Mouse (Mus musculus) layer of hippocampus, adult 2 months (tissue): ENCODE results near the gene Gm13275. TPM values are rescaled to one million over a fixed set of nuclear protein-coding genes. Genes with fewer than 3 reads are reported as not detected.
"Not testable (repeated sequence)": the region's sequence is repeated elsewhere in the genome, so short reads cannot be mapped to it uniquely, and the experiment has no call there.

Source experiments
- DNase-seq, 2 experiments: peaks; one replicate each; pipeline ENCODE4 v3.0.0; 2022; ENCODE audit warnings: low spot score in 2 of 2
- H3K27ac ChIP-seq: fragments of 200-600 bp; 2 replicates; pipeline ENCODE4 v1.8.1; 2022
- H3K4me3 ChIP-seq: fragments of 200-600 bp; 2 replicates; pipeline ENCODE4 v1.8.1; 2022; ENCODE audit warnings: mild to moderate bottlenecking
- CTCF ChIP-seq: fragments of 200-600 bp; conservative IDR thresholded peaks from 2 replicates; pipeline ENCODE4 v1.8.1; 2022; ENCODE audit warnings: antibody characterized with exemption, mild to moderate bottlenecking, moderate library complexity
- long read RNA-seq, 2 experiments: library from polyadenylated mRNA; stranded (forward); transcript quantifications; one replicate each; pipeline ENCODE4 v2.0.0; 2021; ENCODE audit warnings: borderline mapping rate in 2 of 2
- total RNA-seq, 2 experiments: library from RNA; stranded (reverse); gene quantifications; 2 replicates each; pipeline ENCODE4 v1.2.3; 2021

Gm13275 gene
- total RNA-seq = not detected
- long read RNA-seq, experiment 1 = 0 reads
- long read RNA-seq, experiment 2 = 0 reads

DNA sequence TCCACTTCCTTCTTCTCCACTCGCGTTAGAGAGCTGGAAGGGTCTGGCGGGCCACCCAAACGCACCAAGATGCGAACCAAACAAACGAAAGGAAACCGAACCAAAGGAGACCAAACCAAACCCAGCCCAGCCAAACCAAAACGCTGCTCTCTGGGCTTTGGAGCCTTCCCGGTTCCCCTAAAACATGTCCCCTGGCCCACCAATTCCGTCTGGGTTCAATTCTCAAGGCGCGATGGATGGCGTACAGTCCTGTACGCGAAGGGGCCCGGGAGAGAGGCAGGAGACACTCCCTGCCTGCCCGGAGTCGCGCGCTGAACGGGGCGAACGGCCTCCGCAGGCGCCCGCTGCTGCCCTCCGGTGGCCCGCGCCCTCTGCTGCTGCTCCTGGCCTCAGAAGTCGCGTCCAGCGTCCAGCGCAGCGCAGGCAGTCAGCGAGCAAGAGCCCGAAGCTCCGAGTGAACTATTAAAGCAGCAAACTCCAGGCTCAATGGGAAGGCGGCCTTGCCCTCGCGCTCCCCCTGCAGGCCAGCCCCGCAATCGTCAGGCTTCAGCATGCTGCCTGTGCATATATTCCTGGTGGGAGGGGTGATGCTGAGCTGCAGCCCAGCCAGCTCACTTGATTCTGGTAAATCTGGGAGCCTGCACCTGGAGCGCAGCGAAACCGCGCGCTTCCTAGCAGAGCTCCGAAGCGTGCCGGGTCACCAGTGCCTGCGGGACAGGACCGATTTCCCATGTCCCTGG is at the start of gene Gm13275:
Gene Gm13275, plus strand, starts transcription at position 552 of the 740 bp plus-strand sequence.
- peak; percentile 41 to 60 for DNase-seq
- H3K27ac ChIP-seq = not testable (repeated sequence)
- peak; percentile 57 for TF ChIP-seq CTCF
- peak within 1 kb of the TSS; percentile 14 for H3K4me3 ChIP-seq

DNA sequence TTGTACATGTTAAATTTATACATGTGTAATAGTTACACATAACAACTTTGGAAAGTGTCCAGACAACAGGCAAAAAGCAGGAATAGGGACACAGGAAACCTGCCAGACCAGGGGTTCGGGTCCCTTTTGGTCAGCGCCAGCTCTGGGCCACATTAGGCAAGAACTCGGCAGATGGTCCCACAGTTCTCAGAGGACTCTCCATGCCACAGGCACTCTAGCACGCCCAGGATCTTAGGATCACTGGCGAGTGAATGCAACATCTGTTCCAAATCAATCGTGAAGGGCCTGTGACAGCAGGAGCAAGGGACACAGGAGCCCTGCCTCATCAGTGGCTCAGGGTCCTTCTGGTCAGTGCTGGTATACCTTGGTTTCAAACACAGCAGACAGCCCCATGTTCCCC is 44.4 kb upstream of the Gm13275 start:
- Histone ChIP-seq H3K27ac (no peak overlapping the region), H3K4me3 (no peak overlapping the region)
- no peak for DNase-seq

DNA sequence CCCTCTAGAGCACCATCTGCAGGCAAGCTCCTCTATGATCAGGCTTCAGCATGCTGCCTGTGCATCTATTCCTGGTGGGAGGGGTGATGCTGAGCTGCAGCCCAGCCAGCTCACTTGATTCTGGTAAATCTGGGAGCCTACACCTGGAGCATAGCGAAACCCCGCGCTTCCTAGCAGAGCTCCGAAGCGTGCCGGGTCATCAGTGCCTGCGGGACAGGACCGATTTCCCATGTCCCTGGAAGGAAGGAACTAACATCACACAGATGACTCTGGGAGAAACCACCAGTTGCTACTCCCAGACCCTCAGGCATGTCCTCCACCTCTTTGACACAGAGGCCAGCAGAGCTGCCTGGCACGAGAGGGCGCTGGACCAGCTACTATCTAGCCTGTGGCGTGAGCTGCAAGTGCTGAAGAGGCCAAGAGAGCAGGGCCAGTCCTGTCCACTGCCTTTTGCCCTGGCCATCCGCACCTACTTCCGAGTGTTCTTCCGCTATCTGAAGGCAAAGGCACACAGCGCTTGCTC is 39.4 kb upstream of the Gm13275 start, which contains the start of gene Gm13271:
Gene Gm13271, plus strand, starts transcription at position 51 of the 523 bp plus-strand sequence.
- H3K27ac ChIP-seq, H3K4me3 ChIP-seq: not testable (repeated sequence)
- peak; percentile 60 to 67 for DNase-seq
- TF ChIP-seq CTCF = peak; percentile 53

More for the DNA sequence above, 44.4 kb upstream of the Gm13275 start:
- TF ChIP-seq CTCF = no peak

DNA sequence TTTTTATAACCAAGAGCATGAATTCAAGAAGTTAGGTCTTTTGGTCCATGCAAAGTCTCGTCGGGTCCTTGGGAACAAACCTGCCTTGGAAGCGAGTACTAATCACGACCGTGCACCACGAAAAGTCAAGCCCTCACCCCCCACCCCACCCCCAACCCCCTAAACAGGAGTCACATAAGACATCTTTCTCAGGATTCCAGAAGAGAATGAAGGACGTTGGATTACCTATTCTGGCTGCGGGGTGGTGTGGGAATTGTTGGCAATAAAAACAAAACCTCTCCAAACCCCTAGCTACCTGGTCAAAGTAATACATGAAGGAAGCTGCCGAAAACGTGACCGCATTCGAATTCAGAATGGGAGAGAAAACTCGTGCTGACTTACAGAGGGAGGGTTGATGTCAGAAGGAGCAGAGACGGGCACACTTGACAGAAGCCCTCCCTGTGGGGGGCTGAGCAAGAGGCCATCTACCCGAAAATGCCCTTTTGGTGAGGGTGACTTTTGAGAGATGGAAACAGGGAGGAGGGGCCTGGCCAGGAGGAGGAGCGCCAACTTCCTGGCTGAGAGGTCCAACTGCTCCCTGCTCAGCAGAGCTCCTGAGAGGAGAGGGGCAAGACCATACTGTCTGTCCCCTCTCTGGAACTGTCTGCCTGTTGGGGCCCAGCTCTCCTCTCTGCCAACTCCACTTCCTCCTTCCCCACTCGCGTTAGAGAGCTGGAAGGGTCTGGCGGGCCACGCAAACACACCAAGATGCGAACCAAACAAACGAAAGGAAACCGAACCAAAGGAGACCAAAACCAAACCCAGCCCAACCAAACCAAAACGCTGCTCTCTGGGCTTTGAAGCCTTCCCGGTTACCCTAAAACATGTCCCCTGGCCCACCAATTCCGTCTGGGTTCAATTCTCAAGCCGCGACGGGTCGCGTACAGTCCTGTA is 37.4 kb upstream of the Gm13275 start:
- DNase-seq = not testable (repeated sequence)
- peak overlapping the region; percentile 61; the same call in 1 of the 2 replicates for H3K27ac ChIP-seq
- peak overlapping the region; percentile 55 for H3K4me3 ChIP-seq

DNA sequence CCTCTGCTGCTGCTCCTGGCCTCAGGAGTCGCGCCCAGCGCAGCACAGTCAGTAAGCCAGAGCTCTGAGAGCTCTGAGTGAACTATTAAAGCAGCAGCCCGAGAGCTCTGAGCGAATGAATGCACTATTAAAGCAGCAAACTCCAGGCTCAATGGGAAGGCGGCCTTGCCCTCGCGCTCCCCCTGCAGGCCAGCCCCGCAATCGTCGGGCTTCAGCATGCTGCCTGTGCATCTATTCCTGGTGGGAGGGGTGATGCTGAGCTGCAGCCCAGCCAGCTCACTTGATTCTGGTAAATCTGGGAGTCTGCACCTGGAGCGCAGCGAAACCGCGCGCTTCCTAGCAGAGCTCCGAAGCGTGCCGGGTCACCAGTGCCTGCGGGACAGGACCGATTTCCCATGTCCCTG is 36.7 kb upstream of the Gm13275 start:
- DNase-seq = peak; percentile 84 to 90
- peak; percentile 72 for TF ChIP-seq CTCF
- H3K4me3 ChIP-seq = peak overlapping the region; percentile 55
- H3K27ac ChIP-seq = not testable (repeated sequence)

DNA sequence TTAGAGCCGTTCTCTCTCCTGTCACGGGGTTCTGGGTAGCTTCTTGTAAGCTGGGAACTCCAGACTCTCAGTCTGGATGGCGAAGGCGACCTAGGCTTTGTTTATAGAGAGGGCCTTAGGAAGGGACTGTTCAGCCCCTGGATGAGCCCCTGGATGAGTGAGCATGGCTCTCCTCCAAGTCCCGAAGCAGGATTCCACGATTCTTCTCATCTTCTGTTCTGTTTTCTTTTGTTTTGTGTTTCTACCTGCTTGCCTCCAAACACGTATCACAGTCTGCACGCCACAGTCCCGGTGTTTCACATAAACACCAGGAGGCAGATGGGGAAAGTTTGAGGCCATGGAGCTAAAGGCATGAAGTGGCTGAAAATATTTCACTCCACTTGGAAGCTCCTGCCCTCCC is 35.5 kb upstream of the Gm13275 start:
- not testable (repeated sequence) for H3K27ac ChIP-seq, H3K4me3 ChIP-seq
- DNase-seq = peak in 1 of 2 experiments; percentile 27

DNA sequence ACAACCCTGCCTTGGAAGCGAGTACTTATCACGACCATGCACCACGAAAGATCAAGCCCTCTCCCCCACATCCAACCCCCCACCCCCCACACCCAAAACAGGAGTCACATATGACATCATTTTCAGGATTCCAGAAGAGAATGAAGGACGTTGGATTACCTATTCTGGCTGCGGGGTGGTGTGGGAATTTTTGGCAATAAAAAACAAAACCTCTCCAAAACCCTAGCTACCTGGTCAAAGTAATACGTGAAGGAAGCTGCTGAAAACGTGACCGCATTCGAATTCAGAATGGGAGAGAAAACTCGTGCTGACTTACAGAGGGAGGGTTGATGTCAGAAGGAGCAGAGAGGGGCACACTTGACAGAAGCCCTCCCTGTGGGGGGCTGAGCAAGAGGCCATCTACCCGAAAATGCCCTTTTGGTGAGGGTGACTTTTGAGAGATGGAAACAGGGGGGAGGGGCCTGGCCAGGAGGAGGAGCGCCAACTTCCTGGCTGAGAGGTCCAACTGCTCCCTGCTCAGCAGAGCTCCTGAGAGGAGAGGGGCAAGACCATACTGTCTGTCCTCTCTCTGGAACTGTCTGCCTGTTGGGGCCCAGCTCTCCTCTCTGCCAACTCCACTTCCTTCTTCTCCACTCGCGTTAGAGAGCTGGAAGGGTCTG is 34.5 kb upstream of the Gm13275 start, which contains the start of gene Gm13283:
Gene Gm13283, plus strand, starts transcription at position 510 of the 659 bp plus-strand sequence.
- not testable (repeated sequence) for H3K27ac ChIP-seq
- peak within 1 kb of the TSS; percentile 30; the same call in 1 of the 2 replicates for H3K4me3 ChIP-seq
- peak in 1 of 2 experiments; percentile 13 for DNase-seq

DNA sequence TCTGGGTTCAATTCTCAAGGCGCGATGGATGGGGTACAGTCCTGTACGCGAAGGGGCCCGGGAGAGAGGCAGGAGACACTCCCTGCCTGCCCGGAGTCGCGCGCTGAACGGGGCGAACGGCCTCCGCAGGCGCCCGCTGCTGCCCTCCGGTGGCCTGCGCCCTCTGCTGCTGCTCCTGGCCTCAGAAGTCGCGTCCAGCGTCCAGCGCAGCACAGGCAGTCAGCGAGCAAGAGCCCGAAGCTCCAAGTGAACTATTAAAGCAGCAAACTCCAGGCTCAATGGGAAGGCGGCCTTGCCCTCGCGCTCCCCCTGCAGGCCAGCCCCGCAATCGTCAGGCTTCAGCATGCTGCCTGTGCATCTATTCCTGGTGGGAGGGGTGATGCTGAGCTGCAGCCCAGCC is 33.9 kb upstream of the Gm13275 start:
- H3K4me3 ChIP-seq = peak overlapping the region; percentile 30; the same call in 1 of the 2 replicates
- peak; percentile 35 to 49 for DNase-seq
- H3K27ac ChIP-seq = not testable (repeated sequence)

DNA sequence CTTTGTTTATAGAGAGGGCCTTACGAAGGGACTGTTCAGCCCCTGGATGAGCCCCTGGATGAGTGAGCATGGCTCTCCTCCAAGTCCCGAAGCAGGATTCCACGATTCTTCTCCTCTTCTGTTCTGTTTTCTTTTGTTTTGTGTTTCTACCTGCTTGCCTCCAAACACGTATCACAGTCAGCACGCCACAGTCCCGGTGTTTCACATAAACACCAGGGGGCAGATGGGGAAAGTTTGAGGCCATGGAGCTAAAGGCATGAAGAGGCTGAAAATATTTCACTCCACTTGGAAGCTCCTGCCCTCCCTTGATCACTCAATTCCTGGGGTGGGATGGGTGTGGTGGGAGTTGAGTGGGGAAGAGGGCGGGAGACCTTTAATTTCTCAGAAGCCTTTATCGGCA is 32.5 kb upstream of the Gm13275 start:
- H3K27ac ChIP-seq, H3K4me3 ChIP-seq: not testable (repeated sequence)
- peak; percentile 60 to 73 for DNase-seq
- TF ChIP-seq CTCF = peak; percentile 43

More for the DNA sequence above, 33.9 kb upstream of the Gm13275 start:
- peak; percentile 70 for TF ChIP-seq CTCF

DNA sequence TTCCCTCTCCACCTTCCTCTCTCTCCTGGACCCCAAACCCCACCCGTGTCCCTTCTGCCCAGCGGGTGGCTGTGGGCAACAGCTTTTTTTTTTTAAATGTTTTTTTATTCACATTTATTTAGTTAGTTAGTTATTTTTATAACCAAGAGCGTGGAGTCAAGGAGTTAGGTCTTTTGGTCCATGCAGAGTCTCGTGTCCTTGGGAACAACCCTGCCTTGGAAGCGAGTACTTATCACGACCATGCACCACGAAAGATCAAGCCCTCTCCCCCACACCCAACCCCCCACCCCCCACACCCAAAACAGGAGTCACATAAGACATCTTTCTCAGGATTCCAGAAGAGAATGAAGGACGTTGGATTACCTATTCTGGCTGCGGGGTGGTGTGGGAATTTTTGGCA is 31.9 kb upstream of the Gm13275 start:
- H3K4me3 ChIP-seq, DNase-seq, H3K27ac ChIP-seq: not testable (repeated sequence)

DNA sequence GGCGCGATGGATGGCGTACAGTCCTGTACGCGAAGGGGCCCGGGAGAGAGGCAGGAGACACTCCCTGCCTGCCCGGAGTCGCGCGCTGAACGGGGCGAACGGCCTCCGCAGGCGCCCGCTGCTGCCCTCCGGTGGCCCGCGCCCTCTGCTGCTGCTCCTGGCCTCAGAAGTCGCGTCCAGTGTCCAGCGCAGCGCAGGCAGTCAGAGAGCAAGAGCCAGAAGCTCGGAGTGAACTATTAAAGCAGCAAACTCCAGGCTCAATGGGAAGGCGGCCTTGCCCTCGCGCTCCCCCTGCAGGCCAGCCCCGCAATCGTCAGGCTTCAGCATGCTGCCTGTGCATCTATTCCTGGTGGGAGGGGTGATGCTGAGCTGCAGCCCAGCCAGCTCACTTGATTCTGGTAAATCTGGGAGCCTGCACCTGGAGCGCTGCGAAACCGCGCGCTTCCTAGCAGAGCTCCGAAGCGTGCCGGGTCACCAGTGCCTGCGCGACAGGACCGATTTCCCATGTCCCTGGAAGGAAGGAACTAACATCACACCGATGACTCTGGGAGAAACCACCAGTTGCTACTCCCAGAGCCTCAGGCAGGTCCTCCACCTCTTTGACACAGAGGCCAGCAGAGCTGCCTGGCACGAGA is 30.8 kb upstream of the Gm13275 start:
- peak overlapping the region; percentile 29; the same call in 1 of the 2 replicates for H3K4me3 ChIP-seq
- not testable (repeated sequence) for H3K27ac ChIP-seq
- peak; percentile 71 for TF ChIP-seq CTCF
- DNase-seq = peak; percentile 16 to 25

DNA sequence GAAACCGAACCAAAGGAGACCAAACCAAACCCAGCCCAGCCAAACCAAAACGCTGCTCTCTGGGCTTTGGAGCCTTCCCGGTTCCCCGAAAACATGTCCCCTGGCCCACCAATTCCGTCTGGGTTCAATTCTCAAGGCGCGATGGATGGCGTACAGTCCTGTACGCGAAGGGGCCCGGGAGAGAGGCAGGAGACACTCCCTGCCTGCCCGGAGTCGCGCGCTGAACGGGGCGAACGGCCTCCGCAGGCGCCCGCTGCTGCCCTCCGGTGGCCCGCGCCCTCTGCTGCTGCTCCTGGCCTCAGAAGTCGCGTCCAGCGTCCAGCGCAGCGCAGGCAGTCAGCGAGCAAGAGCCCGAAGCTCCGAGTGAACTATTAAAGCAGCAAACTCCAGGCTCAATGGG is 20.8 kb upstream of the Gm13275 start, which contains the start of gene Gm13290:
Gene Gm13290, plus strand, starts transcription at position 301 of the 400 bp plus-strand sequence.
- not testable (repeated sequence) for H3K27ac ChIP-seq, H3K4me3 ChIP-seq, DNase-seq

DNA sequence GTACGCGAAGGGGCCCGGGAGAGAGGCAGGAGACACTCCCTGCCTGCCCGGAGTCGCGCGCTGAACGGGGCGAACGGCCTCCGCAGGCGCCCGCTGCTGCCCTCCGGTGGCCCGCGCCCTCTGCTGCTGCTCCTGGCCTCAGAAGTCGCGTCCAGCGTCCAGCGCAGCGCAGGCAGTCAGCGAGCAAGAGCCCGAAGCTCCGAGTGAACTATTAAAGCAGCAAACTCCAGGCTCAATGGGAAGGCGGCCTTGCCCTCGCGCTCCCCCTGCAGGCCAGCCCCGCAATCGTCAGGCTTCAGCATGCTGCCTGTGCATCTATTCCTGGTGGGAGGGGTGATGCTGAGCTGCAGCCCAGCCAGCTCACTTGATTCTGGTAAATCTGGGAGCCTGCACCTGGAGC is 17.7 kb upstream of the Gm13275 start, which contains the start of gene Gm13289:
Gene Gm13289, plus strand, starts transcription at position 301 of the 400 bp plus-strand sequence.
- H3K4me3 ChIP-seq, DNase-seq, H3K27ac ChIP-seq: not testable (repeated sequence)

DNA sequence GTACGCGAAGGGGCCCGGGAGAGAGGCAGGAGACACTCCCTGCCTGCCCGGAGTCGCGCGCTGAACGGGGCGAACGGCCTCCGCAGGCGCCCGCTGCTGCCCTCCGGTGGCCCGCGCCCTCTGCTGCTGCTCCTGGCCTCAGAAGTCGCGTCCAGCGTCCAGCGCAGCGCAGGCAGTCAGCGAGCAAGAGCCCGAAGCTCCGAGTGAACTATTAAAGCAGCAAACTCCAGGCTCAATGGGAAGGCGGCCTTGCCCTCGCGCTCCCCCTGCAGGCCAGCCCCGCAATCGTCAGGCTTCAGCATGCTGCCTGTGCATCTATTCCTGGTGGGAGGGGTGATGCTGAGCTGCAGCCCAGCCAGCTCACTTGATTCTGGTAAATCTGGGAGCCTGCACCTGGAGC is 14.7 kb upstream of the Gm13275 start, which contains the start of gene Gm13272:
Gene Gm13272, plus strand, starts transcription at position 301 of the 400 bp plus-strand sequence.
- not testable (repeated sequence) for H3K27ac ChIP-seq, DNase-seq, H3K4me3 ChIP-seq

DNA sequence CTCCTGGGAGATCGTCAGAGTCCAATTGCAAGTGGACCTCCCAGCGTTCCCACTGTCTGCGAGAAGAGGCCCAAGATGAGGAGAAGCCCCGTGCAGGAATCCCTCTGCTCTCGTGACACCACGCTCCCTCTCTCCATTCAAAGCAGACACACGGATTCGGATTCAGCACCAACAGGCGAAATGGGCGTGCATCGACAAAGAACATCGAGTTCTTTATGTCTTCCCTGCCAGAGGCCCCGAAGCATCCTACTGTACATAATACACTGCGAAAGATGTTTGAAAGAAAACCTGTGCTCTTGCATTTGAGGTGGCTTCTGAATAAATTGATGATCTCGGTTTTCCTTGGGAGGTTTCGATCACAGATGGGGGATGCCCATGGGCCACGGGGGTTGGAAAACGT is 14.0 kb upstream of the Gm13275 start:
- H3K27ac ChIP-seq, DNase-seq, H3K4me3 ChIP-seq: not testable (repeated sequence)

DNA sequence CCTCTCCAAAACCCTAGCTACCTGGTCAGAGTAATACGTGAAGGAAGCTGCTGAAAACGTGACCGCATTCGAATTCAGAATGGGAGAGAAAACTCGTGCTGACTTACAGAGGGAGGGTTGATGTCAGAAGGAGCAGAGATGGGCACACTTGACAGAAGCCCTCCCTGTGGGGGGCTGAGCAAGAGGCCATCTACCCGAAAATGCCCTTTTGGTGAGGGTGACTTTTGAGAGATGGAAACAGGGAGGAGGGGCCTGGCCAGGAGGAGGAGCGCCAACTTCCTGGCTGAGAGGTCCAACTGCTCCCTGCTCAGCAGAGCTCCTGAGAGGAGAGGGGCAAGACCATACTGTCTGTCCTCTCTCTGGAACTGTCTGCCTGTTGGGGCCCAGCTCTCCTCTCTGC is 12.5 kb upstream of the Gm13275 start, which contains the start of gene Ifnz:
Gene Ifnz, plus strand, starts transcription at position 301 of the 400 bp plus-strand sequence.
- DNase-seq, H3K4me3 ChIP-seq, H3K27ac ChIP-seq: not testable (repeated sequence)
